Mouse (Mus musculus) ES-E14 (cell line): ENCODE results near the gene Lrrc18.
A peak's percentile ranks its signal among the peaks of the same experiment; 100 is the strongest.

Experiments used
- CHD2 ChIP-seq: IDR thresholded peaks from 2 replicates; pipeline ENCODE4 v1.6.1; 2014; ENCODE audit warnings: mild to moderate bottlenecking, low read depth, low read length, inconsistent platforms
- HCFC1 ChIP-seq: IDR thresholded peaks from 2 replicates; pipeline ENCODE4 v1.6.1; 2012; ENCODE audit warnings: low read length, inconsistent platforms, borderline replicate concordance; ENCODE audit not compliant: insufficient read depth
- MAFK ChIP-seq: IDR thresholded peaks from 2 replicates; pipeline ENCODE4 v1.6.1; 2014; ENCODE audit warnings: mild to moderate bottlenecking, low read depth, low read length, inconsistent platforms; ENCODE audit not compliant: insufficient read depth
- ZNF384 ChIP-seq: IDR thresholded peaks from 2 replicates; pipeline ENCODE4 v1.6.1; 2012; ENCODE audit warnings: low read depth, low read length, inconsistent platforms

- TF ChIP-seq MAFK (peak; percentile 88), HCFC1 (no peak), ZNF384 (no peak), CHD2 (no peak)
Observed at GRCm38 (mm10) chr14:32970700-32971099, 20.5 kb upstream of the Lrrc18 start.
